Mouse (Mus musculus) heart, postnatal 10 days (tissue): ENCODE data around the gene Gm20219. TPM values are rescaled to one million over a fixed set of nuclear protein-coding genes. Genes with fewer than 3 reads are reported as not detected.
"Not testable (repeated sequence)": the region's sequence is repeated elsewhere in the genome, so short reads cannot be mapped to it uniquely, and the experiment has no call there.

ENCODE experiments used
- DNase-seq, 2 experiments: peaks; one replicate each; pipeline ENCODE4 v3.0.0; 2021
- intact Hi-C: fragments of 180-260 bp; cut with DNase I; formaldehyde crosslinking; loops from one replicate; pipeline ENCODE4 v1.15.1; 2025
- total RNA-seq, 2 experiments: library from RNA; stranded (reverse); gene quantifications; 2 replicates each; pipeline ENCODE4 v1.2.3; 2021

Gm20219 gene
- total RNA-seq, 2 experiments from 2014 or later, result 0.60 TPM; not detected in 1

DNA sequence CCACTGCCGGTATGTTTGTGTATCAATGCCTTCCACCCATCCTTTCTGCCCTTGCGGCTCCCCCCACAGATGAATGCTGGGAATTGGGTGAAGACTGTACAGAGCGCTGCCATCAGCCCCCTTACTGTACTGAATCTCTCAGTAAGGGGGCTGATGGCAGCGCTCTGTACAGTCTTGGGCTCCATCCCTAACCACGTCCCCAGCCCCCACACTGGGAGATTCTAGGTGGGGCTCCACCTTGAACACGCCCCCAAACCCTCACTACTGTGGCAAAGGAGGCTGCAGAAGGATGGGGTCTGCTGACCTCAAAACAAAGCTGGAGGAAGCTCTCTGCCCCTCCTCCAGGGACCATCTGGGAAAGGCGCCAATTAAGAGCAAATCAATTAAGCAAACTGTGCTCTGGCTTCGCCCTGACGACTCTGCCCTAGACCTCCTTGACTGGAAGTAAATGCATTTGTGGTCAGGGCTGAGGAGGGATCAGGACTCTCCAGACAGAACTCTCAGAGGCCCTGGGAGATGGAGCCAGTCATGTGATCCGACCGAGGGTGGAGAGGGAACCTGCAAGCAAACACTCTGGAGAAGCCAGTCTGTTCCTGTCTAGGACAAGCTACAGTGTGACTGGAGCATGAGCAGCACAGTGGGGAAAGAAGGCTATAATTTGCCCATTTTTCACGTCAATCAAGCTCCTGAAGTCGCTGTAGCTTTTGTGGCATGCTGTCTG lies 38.3 kb downstream of the Gm20219 start:
- peak in 1 of 2 experiments; percentile 21 for DNase-seq
- intact Hi-C loops, result no loop called here

DNA sequence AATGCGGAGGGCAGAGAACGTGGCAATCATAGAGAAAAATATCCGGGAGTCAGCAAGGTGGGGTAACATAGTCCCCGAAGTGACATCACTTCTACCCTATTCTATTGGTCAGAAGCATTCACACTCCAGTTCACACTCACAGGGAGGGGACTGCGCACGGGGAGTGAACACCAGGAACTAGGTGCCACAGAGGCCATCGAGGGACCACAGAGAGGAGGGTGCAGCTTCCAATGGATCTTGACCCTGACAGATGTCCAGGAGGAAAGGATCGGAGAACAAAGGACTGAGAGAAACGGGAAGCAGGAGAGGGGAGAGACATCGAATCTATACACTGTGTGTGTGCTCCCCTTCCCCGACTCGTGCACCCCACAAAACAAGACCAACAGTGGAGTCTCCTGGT lies 39.3 kb downstream of the Gm20219 start:
- intact Hi-C loops, result no loop called here
- DNase-seq, result no peak

DNA sequence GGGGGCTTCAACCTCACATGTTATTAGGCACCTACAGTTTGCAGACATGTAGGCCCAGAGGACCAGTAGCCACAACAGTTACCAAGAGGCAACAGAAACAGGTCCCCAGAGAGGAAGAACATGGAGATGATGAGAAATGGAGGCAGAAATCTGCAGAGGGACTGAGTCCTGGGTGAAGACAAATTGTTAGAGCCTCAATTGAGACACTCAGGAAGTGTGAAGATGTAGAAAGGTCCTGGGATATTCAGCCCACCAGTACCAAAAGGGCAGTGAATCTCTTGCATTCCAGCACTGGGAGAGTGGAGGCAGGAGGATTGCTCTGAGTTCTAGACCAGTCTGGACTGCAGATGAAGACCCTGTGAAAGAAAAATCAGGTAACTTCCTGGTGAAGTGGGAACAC lies 39.9 kb downstream of the Gm20219 start:
- no peak for DNase-seq
- intact Hi-C loops, result no loop called here

DNA sequence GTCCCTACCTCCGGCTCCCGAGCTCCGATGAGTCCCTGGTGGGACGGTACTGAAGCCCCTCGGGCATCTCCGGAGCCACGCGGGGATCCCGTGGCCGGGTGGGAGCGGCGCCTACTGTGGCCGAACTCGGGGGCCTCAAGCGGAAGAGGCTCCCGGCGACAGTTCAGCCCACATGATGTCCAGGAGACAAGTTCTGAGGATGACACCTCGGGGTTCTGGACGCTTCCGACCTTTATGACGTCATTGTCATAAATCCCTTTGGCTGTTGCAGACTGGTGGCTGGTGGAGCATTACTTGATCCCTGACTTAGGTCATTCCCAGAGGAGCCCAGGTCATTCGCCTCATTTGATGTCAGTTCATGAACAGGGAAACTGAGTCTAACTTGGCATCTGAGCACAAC lies 41.9 kb downstream of the Gm20219 start, which contains the start of gene Znrf4:
TSS of gene Znrf4 (minus strand) at position 122 of the 400 bp plus-strand sequence.
- DNase-seq, result no peak
- intact Hi-C loops, result no loop called here

DNA sequence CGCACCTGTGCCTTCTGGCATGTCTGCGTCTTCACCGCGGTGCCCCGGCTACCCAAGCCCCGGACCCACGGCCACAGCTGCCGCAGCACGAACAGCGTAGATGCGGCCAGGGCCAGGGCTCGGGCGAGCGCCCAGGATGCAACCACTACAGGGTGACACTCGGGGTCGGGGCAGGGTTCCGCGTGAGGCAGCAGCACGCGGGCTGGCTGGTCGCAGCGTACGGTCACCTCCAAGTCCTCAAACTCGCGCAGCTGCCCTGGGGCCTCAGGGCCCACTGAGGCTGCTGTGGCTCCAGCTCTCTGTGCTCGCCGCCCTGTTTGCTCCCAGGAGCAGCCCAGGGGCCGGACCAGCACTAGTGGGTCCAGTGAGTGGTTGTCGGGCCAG lies 42.5 kb downstream of the Gm20219 start:
- intact Hi-C loops, result no loop called here
- DNase-seq, result no peak

DNA sequence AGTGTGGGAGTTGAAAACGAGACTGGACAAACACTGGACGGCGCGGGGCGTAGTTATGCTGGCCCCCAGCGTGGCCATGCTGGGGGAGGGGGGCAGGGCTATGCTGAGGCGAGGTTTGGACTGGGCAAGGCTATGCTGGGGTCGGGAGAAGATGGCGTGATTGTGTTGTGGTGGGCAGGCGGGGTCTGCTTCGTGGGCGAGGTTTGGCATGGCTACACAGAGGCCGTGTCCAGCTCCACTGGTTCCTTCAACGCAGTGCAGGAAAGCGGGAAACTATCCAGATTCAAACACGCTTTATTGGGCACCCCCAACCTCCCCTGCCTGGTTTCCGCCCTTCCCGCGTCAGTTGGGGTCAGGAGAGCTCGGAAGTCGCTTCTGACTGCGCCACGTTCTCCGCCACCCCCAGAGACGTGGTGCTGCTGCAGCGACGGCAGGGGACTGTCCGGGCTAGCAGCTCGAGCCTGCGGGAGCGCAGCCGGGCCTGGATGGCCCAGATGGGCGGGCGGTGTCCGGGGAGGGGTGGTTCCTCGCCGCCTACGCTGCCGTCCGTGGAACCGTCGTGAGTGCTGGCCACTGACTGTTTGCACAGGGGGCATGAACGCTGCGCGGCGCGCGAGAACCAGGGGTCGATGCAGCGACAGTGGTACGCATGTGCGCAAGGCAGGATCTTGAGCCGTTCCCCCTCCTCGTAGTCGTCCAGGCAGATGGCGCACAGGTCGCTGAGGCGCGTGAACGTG lies 43.0 kb downstream of the Gm20219 start:
- peak in 1 of 2 experiments; percentile 23 for DNase-seq
- intact Hi-C loops, result no loop called here

DNA sequence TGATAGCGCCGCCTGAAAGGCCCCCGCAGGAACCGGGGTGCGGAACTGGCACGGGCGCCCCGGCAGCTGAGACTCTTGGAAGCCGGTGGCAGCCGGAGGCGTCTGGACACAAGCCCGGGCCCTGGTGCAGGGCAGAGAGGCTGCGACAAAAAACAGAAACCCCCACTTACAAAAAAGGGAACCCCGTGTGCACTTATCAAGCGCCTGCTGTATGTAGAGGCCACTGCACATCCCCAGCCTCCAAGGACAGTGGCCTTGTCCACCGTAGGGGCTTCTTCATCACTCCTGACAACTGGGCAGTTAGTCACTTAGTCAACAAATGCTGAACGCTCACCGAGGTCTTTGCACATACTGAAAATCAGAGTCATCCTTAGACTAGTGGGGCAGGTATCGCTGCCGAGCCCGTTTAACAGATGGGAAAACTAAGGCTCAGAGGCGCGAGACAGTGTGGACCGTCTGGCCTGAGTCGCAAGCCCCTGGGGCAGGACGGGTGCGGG lies 43.7 kb downstream of the Gm20219 start:
- peak in 1 of 2 experiments; percentile 23 for DNase-seq
- intact Hi-C loops, result no loop called here

DNA sequence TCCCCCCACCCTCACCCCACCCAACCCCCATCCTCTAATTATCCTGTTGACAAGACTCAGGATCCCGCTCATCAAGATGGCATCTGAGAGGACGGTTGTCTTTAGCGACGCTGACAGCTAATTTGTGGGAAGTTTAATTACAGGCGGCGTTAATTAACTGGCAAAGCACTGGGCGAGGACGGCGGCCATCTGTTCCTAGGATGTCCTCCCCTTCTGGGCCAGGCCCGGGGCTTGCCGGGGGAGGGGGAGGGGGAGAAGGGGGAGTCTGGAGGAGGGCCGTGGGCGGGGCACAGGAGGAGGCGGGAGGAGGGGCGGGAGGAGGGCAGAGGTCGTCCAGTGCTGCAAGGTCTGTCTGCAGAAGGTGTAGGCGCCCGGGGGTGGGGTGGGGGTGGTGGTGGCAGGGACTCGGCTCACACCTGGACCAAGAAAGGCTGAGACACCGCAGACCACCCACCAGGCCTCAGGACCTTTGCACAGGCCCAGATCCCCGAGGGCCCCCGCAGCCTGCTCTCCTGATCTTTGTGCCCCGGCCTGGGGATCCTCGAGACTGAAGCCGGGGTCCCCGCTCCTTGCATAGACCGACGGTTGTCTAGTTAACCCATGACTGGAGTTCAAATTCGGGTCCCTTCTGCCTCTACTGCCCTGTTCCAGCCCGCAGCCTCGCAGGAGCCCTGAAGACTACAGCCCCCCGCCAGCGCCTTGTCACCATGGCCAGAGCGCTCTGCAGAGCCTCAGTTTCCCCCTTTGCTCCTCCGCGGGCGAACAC lies 44.3 kb downstream of the Gm20219 start:
- intact Hi-C loops, result no loop called here
- no peak for DNase-seq

DNA sequence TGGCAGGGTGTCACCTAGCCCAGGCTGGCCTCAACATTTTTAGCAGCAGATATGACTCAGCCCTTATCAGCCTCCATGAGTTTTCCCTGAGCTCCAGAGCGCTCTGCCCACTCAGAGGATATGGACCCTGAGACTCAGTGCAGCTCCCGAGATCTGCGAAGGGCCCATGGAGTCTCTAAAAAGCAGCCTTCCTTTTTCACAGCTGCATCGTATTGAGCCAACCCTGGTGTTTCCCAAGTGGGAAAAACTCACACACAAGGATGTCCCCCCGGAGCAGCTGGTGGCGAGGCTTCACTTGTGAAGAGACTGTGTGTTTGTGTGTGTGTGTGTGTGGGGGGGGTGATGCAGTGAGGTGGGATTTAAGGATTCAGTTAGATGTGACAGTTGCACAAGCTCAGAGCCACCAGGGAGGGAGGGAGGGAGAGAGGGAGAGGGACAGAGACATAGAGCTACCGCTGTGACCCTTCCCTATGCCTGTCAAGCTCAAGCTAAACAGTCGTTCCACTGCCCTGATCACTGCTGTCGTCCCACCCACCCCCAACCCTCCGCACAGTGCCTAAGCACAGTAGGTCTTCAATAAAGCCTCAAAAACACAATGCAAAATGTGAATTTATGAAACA lies 45.1 kb downstream of the Gm20219 start:
- DNase-seq, result no peak
- intact Hi-C loops, result no loop called here

DNA sequence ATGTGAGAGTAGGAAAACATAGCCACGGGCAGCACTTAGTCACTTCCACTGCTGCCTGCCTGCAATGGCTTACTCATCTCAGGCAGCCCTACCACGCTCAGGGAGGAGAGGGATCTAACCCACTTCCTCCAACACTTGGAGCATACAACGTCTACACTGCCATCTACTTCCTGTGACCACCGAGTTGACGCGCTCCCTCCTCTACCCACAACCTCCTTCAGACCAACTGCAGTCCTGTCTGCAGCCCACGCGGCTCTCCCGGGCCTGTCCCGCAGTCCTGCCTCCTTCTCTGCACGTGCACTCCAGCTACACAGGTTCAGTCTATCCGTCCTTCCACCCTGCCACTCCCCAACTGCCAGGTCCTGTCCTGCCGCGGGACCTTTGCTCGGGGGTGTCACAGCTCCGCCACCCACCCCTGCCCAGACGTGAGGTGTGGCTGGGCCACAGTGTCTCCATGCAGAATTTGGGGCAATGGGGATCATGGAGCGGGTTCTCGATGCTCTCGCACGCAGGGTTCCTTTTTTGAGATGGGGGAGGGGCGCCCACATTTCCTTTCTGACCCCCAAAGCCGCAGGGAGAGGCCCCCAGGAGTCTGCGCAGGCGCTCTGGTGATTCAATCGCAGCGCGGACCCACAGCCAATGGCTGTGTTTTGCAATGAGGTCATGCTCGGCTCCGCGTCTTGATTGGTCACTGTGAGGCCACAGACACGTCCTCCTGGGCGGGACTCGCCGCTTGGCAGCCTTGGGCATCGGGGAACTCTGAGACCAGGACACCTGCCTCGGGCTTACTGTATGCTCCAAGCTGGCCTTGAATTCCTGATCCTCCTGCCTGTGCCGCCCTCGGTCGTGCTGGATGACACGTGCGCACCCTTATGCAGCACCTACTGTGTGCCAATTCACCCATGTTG lies 46.8 kb downstream of the Gm20219 start:
- intact Hi-C loops, result no loop called here
- peak; percentile 96 to 97 for DNase-seq

DNA sequence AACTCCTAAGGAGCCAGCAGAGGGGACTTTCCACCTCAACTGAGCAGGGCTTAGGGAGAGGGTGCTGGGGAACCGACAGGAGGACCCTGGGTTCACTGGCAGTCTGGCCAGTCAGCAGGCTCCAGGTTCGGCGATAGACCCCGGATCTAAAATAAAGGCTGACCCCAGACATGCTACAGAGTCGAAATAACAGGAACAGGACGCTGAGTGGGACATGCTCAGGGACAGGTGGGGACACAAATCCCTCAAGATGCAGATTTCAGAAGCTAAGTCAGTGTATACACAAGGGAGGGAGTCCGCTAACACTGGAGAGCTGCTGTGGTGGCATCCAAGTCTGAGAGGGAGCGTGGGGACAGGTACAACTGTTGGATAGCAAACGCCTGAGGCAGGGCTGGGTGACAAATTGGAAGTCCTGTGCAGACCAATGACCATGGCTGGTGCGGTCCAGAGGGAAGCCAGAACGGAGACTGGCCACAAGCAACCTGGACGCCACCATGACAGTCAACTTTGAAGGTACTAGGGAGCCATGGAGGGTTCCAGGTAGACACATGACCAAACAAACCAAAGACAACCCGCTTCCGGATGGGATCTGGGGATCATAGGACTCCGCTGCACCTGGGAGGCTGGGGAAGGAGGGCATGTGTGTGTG lies 47.6 kb downstream of the Gm20219 start:
- intact Hi-C loops, result no loop called here
- no peak for DNase-seq

DNA sequence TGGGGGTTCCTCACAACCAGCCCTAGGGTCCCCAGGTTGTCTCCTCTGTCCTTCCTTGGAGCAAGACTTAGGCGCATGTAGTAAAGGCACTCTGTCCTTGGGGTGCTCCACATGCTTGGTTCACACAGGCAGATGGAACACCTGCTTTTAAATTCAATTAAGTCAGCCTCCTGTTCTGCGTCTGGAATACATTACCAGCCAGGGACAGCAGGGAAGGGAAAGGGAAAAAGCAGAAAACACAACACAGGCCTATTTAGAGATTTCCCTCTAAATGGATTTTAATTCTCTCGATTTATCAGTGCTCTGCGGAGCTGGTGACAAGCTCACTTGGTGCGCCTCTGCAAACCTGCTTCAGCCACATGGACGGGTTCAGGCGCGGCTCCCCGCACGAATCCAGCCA lies 48.8 kb downstream of the Gm20219 start:
- no peak for DNase-seq
- intact Hi-C loops, result no loop called here

DNA sequence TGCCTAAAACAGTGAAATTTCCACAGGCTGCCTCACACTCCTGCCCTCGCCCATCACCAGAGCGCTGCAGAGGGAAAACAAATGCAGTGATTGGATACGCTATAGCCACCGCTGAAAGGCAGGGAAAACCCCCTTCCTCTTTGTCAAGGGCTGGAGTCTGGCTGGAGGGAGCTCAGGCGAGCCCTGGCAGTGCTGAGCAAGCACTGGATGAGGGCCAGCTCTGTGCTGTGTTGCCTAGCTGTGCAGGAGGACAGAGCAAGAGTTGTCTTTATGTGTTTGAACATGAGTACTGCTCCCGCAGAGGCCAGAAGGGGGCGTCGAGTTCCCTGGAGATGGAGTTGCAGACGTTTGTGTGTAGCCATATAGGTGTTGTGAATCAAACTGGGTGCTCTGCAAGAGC lies 51.7 kb downstream of the Gm20219 start:
- intact Hi-C loops, result no loop called here
- peak; percentile 54 to 60 for DNase-seq

DNA sequence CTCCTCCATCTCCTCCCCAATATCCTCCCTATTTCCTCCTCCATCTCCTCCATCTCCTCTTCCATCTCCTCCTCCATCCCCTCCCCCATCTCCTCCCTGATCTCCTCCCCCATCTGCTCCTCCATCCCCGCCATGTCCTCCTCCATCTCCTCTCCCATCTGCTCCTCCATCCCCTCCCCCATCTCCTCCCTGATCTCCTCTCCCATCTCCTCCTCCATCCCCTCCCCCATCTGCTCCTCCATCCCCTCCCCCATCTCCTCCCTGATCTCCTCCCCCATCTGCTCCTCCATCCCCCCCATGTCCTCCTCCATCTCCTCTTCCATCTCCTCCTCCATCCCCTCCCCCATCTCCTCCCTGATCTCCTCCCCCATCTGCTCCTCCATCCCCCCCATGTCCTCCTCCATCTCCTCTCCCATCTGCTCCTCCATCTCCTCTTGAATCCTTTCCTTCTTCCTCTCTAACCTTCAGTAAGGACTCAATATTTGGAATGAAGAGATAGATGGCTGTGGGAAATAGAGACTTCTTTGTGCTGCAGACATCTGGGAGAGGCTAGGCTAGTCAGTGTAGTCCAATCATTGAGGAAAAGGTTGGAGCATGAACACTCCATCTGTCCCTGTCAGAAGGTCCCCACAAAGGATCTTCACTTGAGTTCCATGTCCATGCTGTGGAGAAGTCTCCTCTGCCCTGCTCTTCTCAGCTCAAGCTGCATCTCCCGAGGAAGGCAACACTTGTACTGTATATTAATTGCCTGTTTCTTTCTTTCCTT lies 52.4 kb downstream of the Gm20219 start:
- intact Hi-C loops, DNase-seq: not testable (repeated sequence)
